Mouse (Mus musculus): ENCODE data around the gene Klhdc2. TPM values are rescaled to one million over a fixed set of nuclear protein-coding genes. Genes with fewer than 3 reads are reported as not detected.

The Klhdc2 gene
- polyA plus RNA-seq, 1 experiment from 2014 or later = 82.1 TPM

GRCm38 (mm10) chr12:69265031-69265430 is 31.4 kb upstream of the Klhdc2 start:
- no peak overlapping the region for H3K9ac ChIP-seq (replicated peaks; ENCODE audit: low read depth)
- 84% methylated on average over 3 of the region's 3 CpGs for WGBS
- no peaks in the 10 kb centered on the region for H3K4me1 ChIP-seq (ENCODE audit: insufficient read depth, low read depth, low read length)
- no peaks in the 10 kb centered on the region for H3K27me3 ChIP-seq (replicated peaks; ENCODE audit: insufficient read depth, low read length)
- H3K4me3 ChIP-seq (ENCODE audit: low read depth, low read length) = no peak overlapping the region
- H3K27ac ChIP-seq (ENCODE audit: low read length) = no peak overlapping the region
- H3K4me2 ChIP-seq (replicated peaks; ENCODE audit: low read depth, low read length) = no peak overlapping the region
- TF ChIP-seq CTCF (IDR thresholded peaks at IDR 0.05) = no peak
- TF ChIP-seq EP300 (IDR thresholded peaks at IDR 0.05) = no peak
- H3K9me3 ChIP-seq (ENCODE audit: low read length) = no peaks in the 10 kb centered on the region
- ATAC-seq = no peak
- no peaks in the 10 kb centered on the region for H3K36me3 ChIP-seq (ENCODE audit: insufficient read depth, low read length)
- DNase-seq (ENCODE audit: low spot score) = no peak

GRCm38 (mm10) chr12:69267956-69268632 is 28.4 kb upstream of the Klhdc2 start:
- Histone ChIP-seq H3K4me3 (ENCODE audit: low read depth, low read length) (no peak overlapping the region), H3K27ac (ENCODE audit: low read length) (no peak overlapping the region), H3K27me3 (replicated peaks; ENCODE audit: insufficient read depth, low read length) (no peaks in the 10 kb centered on the region), H3K4me2 (replicated peaks; ENCODE audit: low read depth, low read length) (no peak overlapping the region), H3K4me1 (ENCODE audit: insufficient read depth, low read depth, low read length) (no peaks in the 10 kb centered on the region), H3K36me3 (ENCODE audit: insufficient read depth, low read length) (no peaks in the 10 kb centered on the region), H3K9ac (replicated peaks; ENCODE audit: low read depth) (no peak overlapping the region), H3K9me3 (ENCODE audit: low read length) (no peaks in the 10 kb centered on the region)
- WGBS = 79% methylated on average over 11 of the region's 11 CpGs
- ATAC-seq (no peak), DNase-seq (ENCODE audit: low spot score) (no peak)
- TF ChIP-seq EP300 (IDR thresholded peaks at IDR 0.05) (no peak), CTCF (IDR thresholded peaks at IDR 0.05) (no peak)

GRCm38 (mm10) chr12:69268956-69269355 is 27.5 kb upstream of the Klhdc2 start:
- Histone ChIP-seq H3K27ac (ENCODE audit: low read length) (no peak overlapping the region), H3K27me3 (replicated peaks; ENCODE audit: insufficient read depth, low read length) (no peaks in the 10 kb centered on the region), H3K4me3 (ENCODE audit: low read depth, low read length) (no peak overlapping the region), H3K36me3 (ENCODE audit: insufficient read depth, low read length) (no peaks in the 10 kb centered on the region), H3K9me3 (ENCODE audit: low read length) (no peaks in the 10 kb centered on the region), H3K4me2 (replicated peaks; ENCODE audit: low read depth, low read length) (no peak overlapping the region), H3K9ac (replicated peaks; ENCODE audit: low read depth) (no peak overlapping the region), H3K4me1 (ENCODE audit: insufficient read depth, low read depth, low read length) (no peaks in the 10 kb centered on the region)
- DNase-seq (ENCODE audit: low spot score) (no peak), ATAC-seq (no peak)
- no peak for TF ChIP-seq EP300 (IDR thresholded peaks at IDR 0.05)
- TF ChIP-seq CTCF (IDR thresholded peaks at IDR 0.05) = no peak
- WGBS = 88% methylated on average over 2 of the region's 2 CpGs

DNA sequence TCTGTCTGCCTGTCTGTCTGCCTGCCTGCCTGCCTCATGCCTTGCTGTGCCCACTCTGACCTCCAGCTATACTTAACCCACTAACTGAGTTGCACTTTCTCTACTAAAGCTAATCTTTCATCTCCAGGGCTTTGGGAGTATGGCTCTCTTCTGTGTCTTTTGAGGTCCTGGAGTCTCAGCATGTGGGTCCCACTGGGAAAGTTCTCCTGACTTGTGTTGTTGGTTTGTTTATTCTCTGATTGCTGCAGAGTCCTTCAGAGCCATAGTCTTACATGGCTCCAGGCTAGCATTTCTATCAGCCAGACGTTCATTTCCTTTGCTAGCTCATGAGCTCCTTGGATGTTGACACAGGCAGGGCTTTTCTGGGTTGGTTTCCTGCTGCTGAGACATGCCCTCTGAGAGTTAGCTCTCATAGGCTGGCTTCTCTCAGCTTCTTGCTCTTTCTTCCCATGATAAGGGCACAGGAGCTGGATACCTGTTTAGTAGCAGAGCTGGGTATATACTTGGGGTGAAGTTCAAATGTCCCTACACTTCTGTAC is 16.5 kb upstream of the Klhdc2 start:
- Histone ChIP-seq H3K9ac (replicated peaks; ENCODE audit: low read depth) (no peak overlapping the region), H3K27me3 (replicated peaks; ENCODE audit: insufficient read depth, low read length) (no peaks in the 10 kb centered on the region), H3K27ac (ENCODE audit: low read length) (no peak overlapping the region), H3K4me1 (ENCODE audit: insufficient read depth, low read depth, low read length) (no peaks in the 10 kb centered on the region), H3K36me3 (ENCODE audit: insufficient read depth, low read length) (no peaks in the 10 kb centered on the region), H3K4me2 (replicated peaks; ENCODE audit: low read depth, low read length) (no peak overlapping the region), H3K9me3 (ENCODE audit: low read length) (no peaks in the 10 kb centered on the region), H3K4me3 (ENCODE audit: low read depth, low read length) (no peak overlapping the region)
- ATAC-seq = no peak
- no peak for DNase-seq (ENCODE audit: low spot score)
- 17% methylated on average over 1 of the region's 1 CpGs for WGBS
- TF ChIP-seq CTCF (IDR thresholded peaks at IDR 0.05) = no peak
- TF ChIP-seq EP300 (IDR thresholded peaks at IDR 0.05) = no peak

GRCm38 (mm10) chr12:69280915-69281314 is 15.6 kb upstream of the Klhdc2 start:
- ATAC-seq = no peak
- no peak overlapping the region for H3K9ac ChIP-seq (replicated peaks; ENCODE audit: low read depth)
- WGBS = 87% methylated on average over 3 of the region's 3 CpGs

GRCm38 (mm10) chr12:69283146-69283545 is 13.3 kb upstream of the Klhdc2 start:
- no peaks in the 10 kb centered on the region for H3K9me3 ChIP-seq (ENCODE audit: low read length)
- TF ChIP-seq EP300 (IDR thresholded peaks at IDR 0.05) = no peak
- TF ChIP-seq CTCF (IDR thresholded peaks at IDR 0.05) = no peak
- no peak overlapping the region for H3K4me2 ChIP-seq (replicated peaks; ENCODE audit: low read depth, low read length)
- ATAC-seq (no peak), DNase-seq (ENCODE audit: low spot score) (no peak)
- H3K36me3 ChIP-seq (ENCODE audit: insufficient read depth, low read length) = no peaks in the 10 kb centered on the region
- WGBS = 80% methylated on average over 7 of the region's 7 CpGs
- no peak overlapping the region for H3K27ac ChIP-seq (ENCODE audit: low read length)
- no peaks in the 10 kb centered on the region for H3K27me3 ChIP-seq (replicated peaks; ENCODE audit: insufficient read depth, low read length)
- H3K9ac ChIP-seq (replicated peaks; ENCODE audit: low read depth) = no peak overlapping the region
- no peaks in the 10 kb centered on the region for H3K4me1 ChIP-seq (ENCODE audit: insufficient read depth, low read depth, low read length)
- no peak overlapping the region for H3K4me3 ChIP-seq (ENCODE audit: low read depth, low read length)

More at GRCm38 (mm10) chr12:69280915-69281314, 15.6 kb upstream of the Klhdc2 start:
- no peak for DNase-seq (ENCODE audit: low spot score)
- H3K4me3 ChIP-seq (ENCODE audit: low read depth, low read length) = no peak overlapping the region
- TF ChIP-seq CTCF (IDR thresholded peaks at IDR 0.05) (no peak), EP300 (IDR thresholded peaks at IDR 0.05) (no peak)
- no peaks in the 10 kb centered on the region for H3K27me3 ChIP-seq (replicated peaks; ENCODE audit: insufficient read depth, low read length)
- H3K4me2 ChIP-seq (replicated peaks; ENCODE audit: low read depth, low read length) = no peak overlapping the region
- H3K36me3 ChIP-seq (ENCODE audit: insufficient read depth, low read length) = no peaks in the 10 kb centered on the region
- no peak overlapping the region for H3K27ac ChIP-seq (ENCODE audit: low read length)
- H3K4me1 ChIP-seq (ENCODE audit: insufficient read depth, low read depth, low read length) = no peaks in the 10 kb centered on the region
- no peaks in the 10 kb centered on the region for H3K9me3 ChIP-seq (ENCODE audit: low read length)

All from lung, postnatal 0 days (tissue).